Mouse (Mus musculus) brown adipose tissue, adult 24 weeks (tissue): ENCODE measurements around the gene Smtnl2. TPM values are rescaled to one million over a fixed set of nuclear protein-coding genes. Genes with fewer than 3 reads are reported as not detected.
A peak's percentile ranks its signal among the peaks of the same experiment; 100 is the strongest.

Experiments
- H3K27ac ChIP-seq: fragments of 200-500 bp; replicated peaks from 2 replicates; pipeline ENCODE4 v1.5.1; 2012; ENCODE audit warnings: low read depth, mild to moderate bottlenecking, low read length
- H3K4me1 ChIP-seq: fragments of 200-500 bp; 2 replicates; pipeline ENCODE4 v1.6.1; 2012; ENCODE audit warnings: low read length, mixed read lengths; ENCODE audit not compliant: control insufficient read depth, insufficient read depth, insufficient read length
- H3K4me3 ChIP-seq: fragments of 200-500 bp; 2 replicates; pipeline ENCODE4 v1.5.1; 2012; ENCODE audit warnings: low read depth, mild to moderate bottlenecking, low read length, moderate library complexity; ENCODE audit not compliant: insufficient read depth
- polyA plus RNA-seq: library from polyadenylated mRNA; stranded (reverse); fragments of >200 nt; gene quantifications from 2 replicates; pipeline ENCODE4 v1.2.4, GENCODE M21; 2012; ENCODE audit not compliant: missing spikeins, insufficient read depth, insufficient read length

Smtnl2 gene
- 8.2 and 14.4 TPM in 2 replicates for polyA plus RNA-seq

GRCm38 (mm10) chr11:72411093-72411921 is at the start of gene Smtnl2:
Gene Smtnl2, minus strand, starts transcription at chr11:72411713.
- H3K27ac ChIP-seq, result 0 out of 2 replicates have a peak within 1 kb of the TSS, but pooled peaks have one; percentile 28
- H3K4me1 ChIP-seq, result peaks cover 14% of the 10 kb centered on the region
- H3K4me3 ChIP-seq, result peak within 1 kb of the TSS; percentile 82

GRCm38 (mm10) chr11:72458502-72458901 is 47.0 kb upstream of the Smtnl2 start:
- H3K4me3 ChIP-seq, result peak overlapping the region; percentile 39
- peaks cover 31% of the 10 kb centered on the region for H3K4me1 ChIP-seq
- peak overlapping the region; percentile 95 for H3K27ac ChIP-seq

- Histone ChIP-seq H3K4me1 (peaks cover 31% of the 10 kb centered on the region), H3K27ac (peak overlapping the region; percentile 95), H3K4me3 (peak overlapping the region; percentile 39)
Measured at GRCm38 (mm10) chr11:72457995-72458496, 46.5 kb upstream of the Smtnl2 start.

DNA sequence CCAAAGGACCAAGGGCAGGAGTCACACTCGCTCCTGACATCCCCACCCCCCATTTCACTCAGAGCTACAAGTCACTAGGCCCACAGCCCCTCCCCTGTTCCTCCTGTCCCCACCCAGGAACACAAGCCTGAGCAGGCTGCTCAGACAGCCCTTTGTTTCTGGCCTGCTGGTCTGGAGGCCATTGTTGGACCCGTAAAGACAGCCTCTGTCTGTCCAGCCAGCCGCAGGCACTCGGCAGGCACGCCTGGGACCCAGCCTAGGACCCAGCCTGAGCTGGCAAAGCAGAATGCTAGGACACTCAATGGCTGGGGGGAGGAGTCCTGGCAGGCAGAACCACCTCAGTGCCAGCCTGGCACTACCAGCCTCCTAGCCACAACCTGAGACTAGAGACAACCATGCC is 44.2 kb upstream of the Smtnl2 start:
- Histone ChIP-seq H3K27ac (no peak overlapping the region), H3K4me3 (no peak overlapping the region)

DNA sequence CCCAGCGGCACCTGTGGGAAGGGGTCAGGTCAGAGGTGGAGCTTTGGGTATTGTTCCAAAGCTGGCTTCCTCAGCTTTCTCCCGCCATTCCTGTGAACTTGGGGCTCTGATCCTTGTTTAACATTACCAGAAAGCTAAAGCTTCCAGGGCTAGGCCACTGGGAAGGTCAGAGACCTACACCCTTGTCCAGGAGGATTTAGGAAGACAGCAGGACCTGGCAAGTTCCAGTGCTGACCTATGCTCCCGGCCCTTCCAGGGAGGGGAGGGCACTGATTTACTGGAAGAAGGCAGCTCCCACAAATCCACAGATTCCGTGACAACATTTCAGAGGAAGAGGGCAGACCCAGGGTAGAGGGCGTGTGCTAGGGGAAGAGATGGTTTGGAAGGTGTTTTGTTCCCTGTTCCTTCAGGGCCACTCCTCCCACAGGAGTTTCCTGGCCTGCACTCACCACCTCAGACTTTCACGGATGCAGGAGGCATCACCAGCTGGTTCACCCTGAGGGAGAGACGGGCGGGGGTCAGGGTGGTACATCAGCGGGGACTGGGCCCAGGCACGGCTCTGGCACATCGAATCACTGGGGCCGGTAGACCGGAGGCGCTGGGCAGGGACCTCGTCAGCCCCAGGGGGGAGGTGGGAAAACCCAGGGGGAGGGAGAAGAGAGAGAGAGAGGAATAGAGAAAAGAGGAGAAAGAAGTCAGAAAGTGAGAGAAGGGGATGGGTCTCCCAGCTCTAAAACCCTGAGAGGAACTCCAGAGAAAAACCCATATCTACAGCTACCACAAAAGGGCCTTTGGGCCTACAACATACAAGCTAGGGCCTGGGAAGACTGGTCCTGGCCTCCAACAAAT is 41.8 kb upstream of the Smtnl2 start:
- Histone ChIP-seq H3K4me3 (no peak overlapping the region), H3K27ac (no peak overlapping the region)

More for the DNA sequence above, 44.2 kb upstream of the Smtnl2 start:
- H3K4me1 ChIP-seq, result peaks cover 22% of the 10 kb centered on the region

DNA sequence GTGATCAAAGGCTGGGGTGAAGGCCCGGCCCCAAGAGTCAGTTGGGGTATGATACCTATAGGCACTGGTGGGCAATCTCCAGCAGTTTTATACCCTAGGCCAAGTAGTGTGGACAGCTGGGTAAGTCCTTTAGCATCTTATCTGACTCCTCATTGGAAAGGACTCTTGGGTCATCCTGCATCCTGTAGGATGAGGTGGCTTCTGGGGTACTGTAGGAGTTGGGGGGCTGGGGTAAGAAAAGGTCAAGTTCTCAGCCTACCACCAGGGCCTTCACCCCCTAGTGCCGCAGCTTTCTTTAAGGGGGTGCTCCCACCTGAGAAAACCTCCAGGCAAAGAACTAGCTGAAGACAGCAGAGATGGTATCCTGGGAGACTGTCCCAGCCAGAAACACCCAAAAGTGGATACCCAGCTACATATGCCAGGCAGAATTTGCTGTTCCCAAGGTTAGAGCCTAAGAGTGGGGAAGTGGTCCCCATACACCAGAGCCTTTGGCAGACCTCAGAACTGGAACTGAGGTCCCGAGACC is 40.7 kb upstream of the Smtnl2 start:
- peaks cover 5% of the 10 kb centered on the region; the same call in 1 of the 2 replicates for H3K4me1 ChIP-seq
- H3K27ac ChIP-seq, result no peak overlapping the region
- H3K4me3 ChIP-seq, result no peak overlapping the region

More for the DNA sequence above, 41.8 kb upstream of the Smtnl2 start:
- peaks cover 8% of the 10 kb centered on the region for H3K4me1 ChIP-seq

- no peak overlapping the region for H3K27ac ChIP-seq
- H3K4me1 ChIP-seq, result no peaks in the 10 kb centered on the region
- H3K4me3 ChIP-seq, result no peak overlapping the region
Measured at GRCm38 (mm10) chr11:72447475-72447874, 36.0 kb upstream of the Smtnl2 start.

DNA sequence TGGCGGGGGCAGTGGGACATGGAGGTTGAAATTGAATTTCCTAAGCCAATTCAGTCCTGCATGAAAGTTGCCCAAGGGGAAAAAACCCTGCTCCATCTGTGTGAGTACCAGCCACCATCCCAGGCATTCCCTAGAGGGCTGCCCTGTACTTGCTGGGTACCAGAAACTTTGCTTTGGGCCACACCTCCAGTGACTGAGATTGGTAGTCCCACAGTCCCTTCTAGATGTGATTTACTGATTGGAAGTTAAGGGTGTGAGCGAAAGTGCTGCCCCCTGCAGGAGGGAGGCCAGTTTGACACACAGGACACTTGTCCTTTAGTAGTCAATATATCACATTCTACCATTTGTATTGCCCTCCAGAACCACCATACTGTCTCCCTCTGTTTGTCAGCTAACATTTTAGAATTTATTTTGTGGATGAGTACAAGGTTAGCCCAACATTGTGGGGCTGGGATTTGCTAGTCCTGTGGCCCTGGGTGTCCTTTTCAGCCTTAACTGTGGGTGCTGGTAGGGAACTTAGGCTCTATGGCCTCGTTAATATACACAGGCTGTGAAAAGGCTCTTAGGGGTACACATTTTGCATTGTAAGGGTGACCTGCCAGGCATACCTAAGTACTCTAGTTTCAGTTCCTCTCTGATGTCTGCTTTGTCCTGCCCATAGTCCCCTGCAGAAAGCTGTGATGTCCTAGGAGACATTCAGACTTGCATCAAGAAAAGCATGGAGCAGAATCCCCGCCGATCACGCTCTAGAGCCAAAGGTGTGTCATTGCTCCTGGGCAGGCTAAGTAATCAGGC is 35.0 kb upstream of the Smtnl2 start:
- Histone ChIP-seq H3K27ac (no peak overlapping the region), H3K4me3 (no peak overlapping the region), H3K4me1 (no peaks in the 10 kb centered on the region)

- peaks cover 8% of the 10 kb centered on the region; the same call in 1 of the 2 replicates for H3K4me1 ChIP-seq
- H3K4me3 ChIP-seq, result peak within 1 kb of the TSS; percentile 79
- H3K27ac ChIP-seq, result peak within 1 kb of the TSS; percentile 81
Measured at GRCm38 (mm10) chr11:72440965-72441664, 29.6 kb upstream of the Smtnl2 start, which contains the start of gene Mybbp1a. Gene Mybbp1a, plus strand, starts transcription at chr11:72441355.

GRCm38 (mm10) chr11:72440597-72440964 is 29.1 kb upstream of the Smtnl2 start:
- Histone ChIP-seq H3K27ac (peak overlapping the region; percentile 81; the same call in 1 of the 2 replicates), H3K4me1 (peaks cover 11% of the 10 kb centered on the region; the same call in 1 of the 2 replicates), H3K4me3 (peak overlapping the region; percentile 79)

GRCm38 (mm10) chr11:72438411-72438810 is 26.9 kb upstream of the Smtnl2 start:
- Histone ChIP-seq H3K4me3 (no peak overlapping the region), H3K4me1 (peaks cover 14% of the 10 kb centered on the region; the same call in 1 of the 2 replicates), H3K27ac (no peak overlapping the region)

GRCm38 (mm10) chr11:72436756-72437650 is 25.5 kb upstream of the Smtnl2 start:
- H3K4me3 ChIP-seq, result no peak overlapping the region
- no peak overlapping the region for H3K27ac ChIP-seq
- H3K4me1 ChIP-seq, result peaks cover 14% of the 10 kb centered on the region; the same call in 1 of the 2 replicates

- Histone ChIP-seq H3K27ac (no peak overlapping the region), H3K4me1 (peaks cover 14% of the 10 kb centered on the region; the same call in 1 of the 2 replicates), H3K4me3 (no peak overlapping the region)
Measured at GRCm38 (mm10) chr11:72436271-72436670, 24.8 kb upstream of the Smtnl2 start.
